Mouse (Mus musculus) urinary bladder, postnatal 25 days (tissue): ENCODE data around the gene Nepro.

Source experiments
- DNase-seq: peaks from one replicate; pipeline ENCODE4 v3.0.0; 2022; ENCODE audit warnings: low spot score

Nepro gene

GRCm38 (mm10) chr16:44767506-44767905 is 43.4 kb downstream of the Nepro start:
- DNase-seq: no peak

GRCm38 (mm10) chr16:44767967-44768366 is 43.9 kb downstream of the Nepro start:
- no peak for DNase-seq

DNA sequence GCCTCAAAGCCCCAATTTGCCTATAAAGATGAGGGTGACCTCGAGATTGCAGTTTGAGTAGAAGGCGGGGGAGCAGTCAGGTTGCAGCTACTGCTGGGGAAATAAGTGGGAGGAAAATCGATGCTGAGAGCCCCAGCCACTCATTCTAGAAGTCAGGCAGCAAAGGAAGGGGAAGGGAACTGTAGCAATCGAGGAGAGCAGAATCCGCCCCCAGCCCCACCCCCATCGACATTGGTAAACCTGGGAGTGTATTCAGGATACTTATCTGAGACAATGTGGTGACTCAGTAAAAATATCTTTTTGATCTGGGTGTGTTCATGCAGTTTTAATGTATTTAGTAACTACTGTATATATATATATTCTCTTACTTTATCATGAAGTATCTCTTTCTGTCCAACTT is 48.5 kb downstream of the Nepro start:
- DNase-seq: no peak

GRCm38 (mm10) chr16:44773673-44774072 is 49.6 kb downstream of the Nepro start:
- DNase-seq: no peak

GRCm38 (mm10) chr16:44774201-44774600 is 50.1 kb downstream of the Nepro start:
- DNase-seq: no peak

- no peak for DNase-seq
Observed at GRCm38 (mm10) chr16:44778538-44779147, 54.5 kb downstream of the Nepro start.

DNA sequence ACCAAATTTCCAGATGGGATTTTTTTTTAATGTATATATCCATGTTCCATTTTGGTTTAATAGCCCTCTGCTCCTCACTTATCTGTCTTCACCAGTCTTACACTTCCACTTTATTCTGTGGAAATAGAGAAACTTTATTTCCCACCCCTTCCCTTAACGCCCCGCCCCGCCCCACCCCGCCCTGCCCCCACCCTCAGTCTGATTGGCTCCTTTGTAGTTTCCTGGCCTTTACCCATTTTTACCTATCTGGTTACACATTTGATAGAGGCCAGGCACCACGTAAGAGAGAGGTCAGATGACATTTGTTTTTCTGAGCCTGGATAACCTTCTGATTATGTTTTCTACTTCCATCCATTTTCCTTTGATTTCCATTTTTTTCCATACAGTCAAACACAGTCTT is 55.4 kb downstream of the Nepro start:
- DNase-seq: no peak

DNA sequence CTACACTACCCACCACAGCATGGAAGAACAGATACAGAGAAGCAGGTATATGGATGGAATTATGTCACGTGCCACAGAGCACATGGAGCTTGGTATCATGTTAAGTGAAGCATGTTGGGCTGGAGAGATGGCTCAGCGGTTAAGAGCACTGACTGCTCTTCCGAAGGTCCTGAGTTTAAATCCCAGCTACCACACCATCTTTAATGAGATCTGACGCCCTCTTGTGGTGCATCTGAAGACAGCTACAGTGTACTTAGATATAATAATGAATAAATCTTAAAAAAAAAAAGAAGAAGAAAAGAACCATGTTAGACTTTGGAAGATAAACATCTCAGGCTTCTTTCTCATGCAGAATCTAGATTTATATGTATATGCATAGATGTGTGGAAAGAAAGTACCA is 56.6 kb downstream of the Nepro start:
- no peak for DNase-seq
